Mouse (Mus musculus) forebrain, embryonic 13.5 days (tissue): ENCODE measurements around the gene March4. TPM values are rescaled to one million over a fixed set of nuclear protein-coding genes. Genes with fewer than 3 reads are reported as not detected.
A peak's percentile ranks its signal among the peaks of the same experiment; 100 is the strongest.

ENCODE experiments used
- ATAC-seq: fragments of 200-750 bp; cut with Nextera tagmentation; 2 replicates; pipeline ENCODE4 v1.8.0; 2017
- H3K27ac ChIP-seq: fragments of 300-500 bp; sonication (generic); 2 replicates; pipeline ENCODE4 v1.5.1; 2015; ENCODE audit warnings: inconsistent platforms, mild to moderate bottlenecking, moderate library complexity
- H3K27me3 ChIP-seq: fragments of 300-500 bp; sonication (generic); 2 replicates; pipeline ENCODE4 v1.6.1; 2015; ENCODE audit warnings: mild to moderate bottlenecking, inconsistent platforms
- H3K36me3 ChIP-seq: fragments of 300-500 bp; sonication (generic); 2 replicates; pipeline ENCODE4 v1.6.1; 2015; ENCODE audit warnings: mild to moderate bottlenecking, inconsistent platforms; ENCODE audit not compliant: poor library complexity, severe bottlenecking
- H3K4me1 ChIP-seq: fragments of 300-500 bp; sonication (generic); 2 replicates; pipeline ENCODE4 v1.6.1; 2015; ENCODE audit warnings: inconsistent platforms
- H3K4me2 ChIP-seq: fragments of 300-500 bp; sonication (generic); 2 replicates; pipeline ENCODE4 v1.6.1; 2015; ENCODE audit warnings: inconsistent platforms, mild to moderate bottlenecking, moderate library complexity
- H3K4me3 ChIP-seq: fragments of 300-500 bp; sonication (generic); 2 replicates; pipeline ENCODE4 v1.5.1; 2015; ENCODE audit warnings: mild to moderate bottlenecking, inconsistent platforms
- H3K9ac ChIP-seq: fragments of 300-500 bp; sonication (generic); 2 replicates; pipeline ENCODE4 v1.6.1; 2015; ENCODE audit warnings: mild to moderate bottlenecking, inconsistent platforms
- H3K9me3 ChIP-seq: fragments of 300-500 bp; sonication (generic); replicated peaks from 2 replicates; pipeline ENCODE4 v1.6.1; 2016; ENCODE audit warnings: inconsistent platforms
- WGBS: fragments of 180-500 bp; shearing (Covaris S2); methylation state at CpG from one replicate; pipeline ENCODE4 v1.1.7; 2015; 5-methylcytosine and 5-hydroxymethylcytosine counted together
- polyA plus RNA-seq: library from polyadenylated mRNA; unstranded; fragments of >200 nt; fragmentation: Nextera tagmentation; extraction: Ambion mirVana; gene quantifications from 2 replicates; pipeline ENCODE4 v1.2.1, GENCODE M21; 2015

The March4 gene
- polyA plus RNA-seq, 1 experiment from 2014 or later, result 1.8 TPM

- H3K4me2 ChIP-seq, result no peak overlapping the region
- H3K9me3 ChIP-seq, result no peaks in the 10 kb centered on the region
- no peak for ATAC-seq
- no peaks in the 10 kb centered on the region for H3K36me3 ChIP-seq
- WGBS, result 83% methylated on average over 1 of the region's 1 CpGs
- H3K4me3 ChIP-seq, result no peak overlapping the region
- peaks cover 11% of the 10 kb centered on the region; the same call in 1 of the 2 replicates for H3K4me1 ChIP-seq
- no peaks in the 10 kb centered on the region for H3K27me3 ChIP-seq
- H3K27ac ChIP-seq, result no peak overlapping the region
- H3K9ac ChIP-seq, result no peak overlapping the region
Measured at GRCm38 (mm10) chr1:72432579-72432978, 104.2 kb downstream of the March4 start.

DNA sequence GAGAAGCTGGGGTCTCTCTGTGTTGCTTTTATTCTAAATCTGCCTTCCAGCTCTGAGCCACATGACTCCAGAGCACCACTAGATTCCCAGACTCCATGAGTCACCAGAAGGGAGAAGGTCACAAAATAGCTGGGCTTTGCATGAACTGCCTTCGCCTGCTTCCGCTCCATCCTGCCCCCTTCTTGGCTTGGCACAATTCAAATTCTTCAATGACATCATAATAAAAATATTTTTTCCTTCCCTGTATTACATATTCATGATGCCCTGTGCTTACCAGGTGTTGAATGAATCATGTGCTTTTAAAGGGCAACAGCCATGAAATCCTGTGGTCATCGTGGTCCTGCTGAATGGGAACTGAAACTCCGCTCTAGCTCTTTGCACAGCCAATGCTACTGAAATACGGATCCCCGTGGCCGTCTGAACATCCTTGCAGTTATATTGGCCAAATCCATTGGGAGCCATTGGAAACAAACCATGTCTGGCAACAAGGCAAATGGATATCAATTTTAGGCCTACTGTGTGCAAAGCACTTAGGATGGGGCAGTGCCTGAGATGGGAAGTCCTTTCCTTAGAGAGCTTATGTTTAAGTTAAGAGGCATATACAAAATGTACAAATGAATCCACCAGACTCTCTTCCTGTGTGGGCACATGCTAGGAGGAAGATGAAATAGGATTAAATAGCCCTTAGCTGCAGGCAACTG, 107.5 kb downstream of the March4 start:
- Histone ChIP-seq H3K27me3 (no peaks in the 10 kb centered on the region), H3K9me3 (no peaks in the 10 kb centered on the region), H3K4me2 (no peak overlapping the region), H3K9ac (no peak overlapping the region), H3K4me3 (no peak overlapping the region), H3K36me3 (no peaks in the 10 kb centered on the region), H3K27ac (no peak overlapping the region), H3K4me1 (peaks cover 10% of the 10 kb centered on the region; the same call in 1 of the 2 replicates)
- WGBS, result 93% methylated on average over 7 of the region's 7 CpGs
- ATAC-seq, result no peak

DNA sequence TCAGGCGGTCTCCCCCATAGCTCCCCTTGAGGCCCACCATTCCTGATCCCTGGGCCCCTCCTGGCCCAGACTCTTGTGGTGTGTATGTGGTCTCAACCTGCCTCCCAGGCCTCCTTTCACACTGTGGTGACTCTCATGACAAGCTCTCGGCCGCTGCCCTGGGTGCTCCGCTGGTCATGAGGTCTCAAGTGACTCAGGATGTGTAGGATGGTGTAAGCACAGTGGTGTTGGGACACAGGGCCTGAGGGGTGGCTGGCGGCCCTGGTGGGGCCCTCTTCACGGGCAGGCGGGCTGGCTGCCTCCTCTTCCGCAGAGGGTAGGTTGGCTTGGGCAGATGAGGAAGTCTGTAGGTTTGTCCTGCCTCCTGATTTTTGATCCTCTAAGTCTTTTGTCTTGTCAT, 108.2 kb downstream of the March4 start:
- H3K4me1 ChIP-seq, result peaks cover 8% of the 10 kb centered on the region; the same call in 1 of the 2 replicates
- no peaks in the 10 kb centered on the region for H3K9me3 ChIP-seq
- no peak for ATAC-seq
- H3K4me3 ChIP-seq, result no peak overlapping the region
- no peaks in the 10 kb centered on the region for H3K27me3 ChIP-seq
- H3K9ac ChIP-seq, result no peak overlapping the region
- H3K4me2 ChIP-seq, result no peak overlapping the region
- no peak overlapping the region for H3K27ac ChIP-seq
- 92% methylated on average over 8 of the region's 8 CpGs for WGBS
- no peaks in the 10 kb centered on the region for H3K36me3 ChIP-seq

- no peak overlapping the region for H3K4me3 ChIP-seq
- H3K9me3 ChIP-seq, result no peaks in the 10 kb centered on the region
- H3K36me3 ChIP-seq, result no peaks in the 10 kb centered on the region
- ATAC-seq, result no peak
- WGBS, result 86% methylated on average over 4 of the region's 4 CpGs
- H3K9ac ChIP-seq, result no peak overlapping the region
- no peaks in the 10 kb centered on the region for H3K4me1 ChIP-seq
- no peak overlapping the region for H3K4me2 ChIP-seq
- no peaks in the 10 kb centered on the region for H3K27me3 ChIP-seq
- no peak overlapping the region for H3K27ac ChIP-seq
Measured at GRCm38 (mm10) chr1:72426456-72426855, 110.3 kb downstream of the March4 start.

- Histone ChIP-seq H3K27ac (no peak overlapping the region), H3K9ac (no peak overlapping the region), H3K4me3 (no peak overlapping the region), H3K36me3 (no peaks in the 10 kb centered on the region), H3K4me1 (peaks cover 7% of the 10 kb centered on the region), H3K4me2 (no peak overlapping the region), H3K27me3 (no peaks in the 10 kb centered on the region), H3K9me3 (no peaks in the 10 kb centered on the region)
- ATAC-seq, result no peak
- 93% methylated on average over 4 of the region's 4 CpGs for WGBS
Measured at GRCm38 (mm10) chr1:72422121-72422520, 114.6 kb downstream of the March4 start.

DNA sequence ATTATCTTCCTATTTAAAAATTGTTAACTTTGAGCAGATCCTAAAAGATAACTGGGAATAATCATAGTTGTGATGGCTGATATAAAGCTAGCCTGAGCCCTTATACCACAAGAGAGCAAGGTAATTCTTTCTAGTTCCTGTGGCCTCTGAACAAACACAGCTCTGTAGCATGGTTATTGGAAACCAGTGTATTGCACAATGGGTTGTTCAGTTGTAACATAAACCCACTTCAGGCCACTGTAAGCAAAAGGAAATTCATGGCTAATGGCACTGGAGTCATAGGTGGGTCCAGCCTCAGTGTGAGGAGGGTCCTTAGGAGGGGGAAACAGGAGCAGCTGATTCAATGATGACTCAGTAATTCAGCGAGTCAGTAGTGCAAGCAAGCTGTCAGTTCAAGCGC, 116.5 kb downstream of the March4 start:
- 92% methylated on average over 2 of the region's 2 CpGs for WGBS
- H3K4me2 ChIP-seq, result no peak overlapping the region

DNA sequence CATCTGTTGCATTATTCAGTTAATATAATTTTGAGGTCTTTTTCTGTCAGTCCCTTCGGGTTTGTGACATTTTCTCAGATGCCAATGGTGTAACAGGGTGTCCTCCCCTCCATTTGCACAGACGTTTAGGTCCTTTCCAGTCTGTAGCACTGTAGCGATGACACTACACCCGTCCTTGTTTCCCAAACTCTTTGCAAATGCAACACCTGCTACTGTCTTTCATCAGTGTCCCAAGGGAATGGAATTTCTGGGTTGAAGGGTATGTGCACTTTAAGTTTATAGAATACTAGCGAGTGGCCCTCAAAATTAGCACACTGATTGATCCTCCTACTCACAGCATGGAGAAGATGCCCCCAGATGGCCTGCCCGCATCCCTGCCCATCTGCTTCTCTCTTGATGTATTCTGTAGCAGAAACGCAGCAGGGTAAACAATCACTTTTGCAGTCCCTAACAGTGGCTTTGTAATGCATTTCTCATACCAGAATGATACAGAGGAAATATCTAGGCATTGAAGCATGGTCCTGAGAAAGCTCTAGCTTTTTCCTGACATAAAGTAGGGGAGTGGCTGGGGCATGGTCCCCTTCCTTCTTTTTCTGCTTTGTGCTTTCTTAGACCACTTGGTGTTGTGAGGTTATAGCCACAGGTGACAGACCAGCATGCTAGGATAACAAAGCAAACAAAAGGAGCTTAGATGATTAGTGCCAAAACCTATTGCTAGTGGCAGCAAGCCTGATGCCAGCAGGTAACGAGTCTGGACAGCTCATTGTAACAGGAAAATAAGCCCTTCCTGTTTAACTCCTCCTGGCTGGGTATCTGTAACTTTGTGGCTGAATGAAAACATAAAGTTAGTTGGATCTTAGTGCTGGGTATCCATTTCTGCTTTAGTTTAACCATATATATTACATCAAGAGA, 117.7 kb downstream of the March4 start:
- no peaks in the 10 kb centered on the region for H3K27me3 ChIP-seq
- no peaks in the 10 kb centered on the region for H3K9me3 ChIP-seq
- 57% methylated on average over 8 of the region's 8 CpGs for WGBS
- ATAC-seq, result 0 out of 2 replicates have a peak, but pooled peaks have one; percentile 19
- no peak overlapping the region for H3K4me3 ChIP-seq
- peak overlapping the region; percentile 3; the same call in 1 of the 2 replicates for H3K27ac ChIP-seq
- no peak overlapping the region for H3K9ac ChIP-seq
- H3K36me3 ChIP-seq, result no peaks in the 10 kb centered on the region
- H3K4me2 ChIP-seq, result no peak overlapping the region
- peaks cover 17% of the 10 kb centered on the region for H3K4me1 ChIP-seq

More for the DNA sequence above, 116.5 kb downstream of the March4 start:
- H3K36me3 ChIP-seq, result no peaks in the 10 kb centered on the region
- no peak overlapping the region for H3K4me3 ChIP-seq
- H3K9ac ChIP-seq, result no peak overlapping the region
- H3K4me1 ChIP-seq, result peaks cover 7% of the 10 kb centered on the region
- ATAC-seq, result no peak
- no peaks in the 10 kb centered on the region for H3K27me3 ChIP-seq
- H3K27ac ChIP-seq, result no peak overlapping the region
- no peaks in the 10 kb centered on the region for H3K9me3 ChIP-seq

GRCm38 (mm10) chr1:72414561-72415253, 122.0 kb downstream of the March4 start:
- Histone ChIP-seq H3K4me3 (no peak overlapping the region), H3K36me3 (no peaks in the 10 kb centered on the region), H3K27me3 (no peaks in the 10 kb centered on the region), H3K4me2 (no peak overlapping the region), H3K9ac (no peak overlapping the region; the same call in 1 of the 2 replicates), H3K27ac (peak overlapping the region; percentile 57), H3K9me3 (no peaks in the 10 kb centered on the region), H3K4me1 (peaks cover 21% of the 10 kb centered on the region)
- 57% methylated on average over 8 of the region's 8 CpGs for WGBS
- ATAC-seq, result peak; percentile 17; the same call in 1 of the 2 replicates

- Histone ChIP-seq H3K4me3 (no peak overlapping the region), H3K27ac (peak overlapping the region; percentile 57), H3K9me3 (no peaks in the 10 kb centered on the region), H3K4me1 (peaks cover 18% of the 10 kb centered on the region), H3K9ac (no peak overlapping the region), H3K4me2 (no peak overlapping the region), H3K27me3 (no peaks in the 10 kb centered on the region), H3K36me3 (no peaks in the 10 kb centered on the region)
- 59% methylated on average over 8 of the region's 8 CpGs for WGBS
- peak; percentile 58; the same call in 1 of the 2 replicates for ATAC-seq
Measured at GRCm38 (mm10) chr1:72414133-72414532, 122.6 kb downstream of the March4 start.

DNA sequence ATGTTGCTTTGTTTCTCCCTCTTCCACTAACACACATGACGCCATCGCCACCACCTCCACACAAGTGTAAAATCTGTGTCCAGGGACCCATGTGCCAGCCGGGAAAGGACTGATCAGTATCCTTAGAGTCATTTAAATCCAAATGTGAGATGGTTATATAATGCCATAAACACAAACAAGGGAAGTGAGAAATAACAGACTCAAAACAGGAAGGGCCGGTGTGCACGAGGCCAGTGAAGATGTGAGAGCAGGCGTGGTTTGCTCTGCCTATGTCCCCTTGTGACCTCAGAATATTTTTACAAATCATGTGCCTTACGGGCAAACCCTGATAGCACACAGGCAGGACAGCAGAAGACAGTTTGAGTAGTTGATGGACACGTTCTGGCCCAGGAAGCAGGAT, 123.5 kb downstream of the March4 start:
- Histone ChIP-seq H3K9me3 (no peaks in the 10 kb centered on the region), H3K4me1 (peaks cover 14% of the 10 kb centered on the region), H3K4me3 (no peak overlapping the region), H3K9ac (no peak overlapping the region), H3K4me2 (no peak overlapping the region), H3K27me3 (no peaks in the 10 kb centered on the region), H3K27ac (no peak overlapping the region), H3K36me3 (no peaks in the 10 kb centered on the region)
- WGBS, result 86% methylated on average over 8 of the region's 8 CpGs
- ATAC-seq, result no peak

GRCm38 (mm10) chr1:72411108-72411507, 125.6 kb downstream of the March4 start:
- H3K4me2 ChIP-seq, result no peak overlapping the region
- H3K27me3 ChIP-seq, result no peaks in the 10 kb centered on the region
- H3K9me3 ChIP-seq, result no peaks in the 10 kb centered on the region
- H3K9ac ChIP-seq, result no peak overlapping the region
- WGBS, result 92% methylated on average over 8 of the region's 8 CpGs
- no peak for ATAC-seq
- no peak overlapping the region for H3K27ac ChIP-seq
- no peak overlapping the region for H3K4me3 ChIP-seq
- peaks cover 14% of the 10 kb centered on the region for H3K4me1 ChIP-seq
- no peaks in the 10 kb centered on the region for H3K36me3 ChIP-seq

DNA sequence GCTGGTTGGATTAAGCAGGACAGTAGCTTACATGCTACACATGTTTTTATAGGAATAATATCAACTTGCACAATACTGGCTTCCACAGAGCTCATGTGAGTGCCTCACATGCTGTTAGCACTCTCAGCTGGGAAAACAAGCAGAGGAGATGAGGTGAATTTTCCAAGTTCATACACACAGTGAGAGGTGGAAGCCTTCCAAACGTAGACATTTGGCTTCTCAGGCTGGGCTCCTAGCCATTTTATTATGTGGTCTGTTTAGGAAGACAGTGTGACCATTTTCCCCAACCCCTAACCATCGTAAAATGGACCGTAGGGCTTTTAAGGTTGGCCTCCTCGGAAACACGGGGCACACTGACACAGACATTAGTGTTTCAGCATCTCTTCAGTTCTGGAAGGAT, 126.8 kb downstream of the March4 start:
- no peak overlapping the region for H3K9ac ChIP-seq
- no peaks in the 10 kb centered on the region for H3K36me3 ChIP-seq
- WGBS, result 84% methylated on average over 5 of the region's 5 CpGs
- peaks cover 14% of the 10 kb centered on the region for H3K4me1 ChIP-seq
- no peak overlapping the region for H3K4me2 ChIP-seq
- no peaks in the 10 kb centered on the region for H3K9me3 ChIP-seq
- no peaks in the 10 kb centered on the region for H3K27me3 ChIP-seq
- ATAC-seq, result no peak
- no peak overlapping the region for H3K27ac ChIP-seq
- H3K4me3 ChIP-seq, result no peak overlapping the region
